Comparison of ENCODE assay signal across 8 mouse cellular contexts in genomic region chr17:47976061-47976998, GRCm38 (mm10). TPM values are rescaled to one million over a fixed set of nuclear protein-coding genes. Genes with fewer than 3 reads are reported as not detected.
DNase-seq lines count a peak whose midpoint lies in the region; ATAC-seq and TF ChIP-seq lines count a peak whose summit lies in the region.

No protein-coding gene starts in this region.

- peak; percentile 59 for DNase-seq in urinary bladder, postnatal 14 days (ENCODE audit: low spot score)
- DNase-seq in urinary bladder, postnatal 10 days (ENCODE audit: low spot score) = no peak
- DNase-seq in fat pad, adult 2 months (ENCODE audit: extremely low read depth, low read depth, low spot score) = peak; percentile 69
- no peak for DNase-seq in right cerebral cortex, postnatal 36 days (ENCODE audit: low spot score in 2 of 2)

- H3K9ac ChIP-seq in heart, embryonic 13.5 days = peak overlapping the region; percentile 82
- no peak overlapping the region for H3K9ac ChIP-seq in kidney, embryonic 15.5 days
- peak overlapping the region; percentile 21 for H3K9ac ChIP-seq in lung, embryonic 15.5 days

- H3K27ac ChIP-seq in heart, embryonic 13.5 days (replicated peaks) = peak overlapping the region; percentile 88
- H3K27ac ChIP-seq in kidney, embryonic 15.5 days = peak overlapping the region; percentile 85
- H3K27ac ChIP-seq in lung, embryonic 15.5 days = peak overlapping the region; percentile 93
- H3K27ac ChIP-seq in small intestine, adult 2 months (ENCODE audit: insufficient read depth, low read depth, low read length) = peak overlapping the region; percentile 47

- no peak for TF ChIP-seq POLR2A in small intestine, adult 2 months (IDR thresholded peaks at IDR 0.05; ENCODE audit: low read depth, low read length)

- no peaks in the 10 kb centered on the region for H3K36me3 ChIP-seq in heart, embryonic 13.5 days
- no peaks in the 10 kb centered on the region for H3K36me3 ChIP-seq in kidney, embryonic 15.5 days
- H3K36me3 ChIP-seq in lung, embryonic 15.5 days = no peaks in the 10 kb centered on the region
- H3K36me3 ChIP-seq in small intestine, adult 2 months (ENCODE audit: control insufficient read depth, insufficient read depth, low read length) = no peaks in the 10 kb centered on the region

- WGBS in heart, embryonic 13.5 days = 19% methylated on average over 27 of the region's 27 CpGs
- WGBS in kidney, embryonic 15.5 days = 14% methylated on average over 27 of the region's 27 CpGs
- 14% methylated on average over 27 of the region's 27 CpGs for WGBS in lung, embryonic 15.5 days
- 11% methylated on average over 27 of the region's 27 CpGs for WGBS in small intestine, adult 2 months

- H3K27me3 ChIP-seq in heart, embryonic 13.5 days (replicated peaks) = no peaks in the 10 kb centered on the region
- peaks cover 17% of the 10 kb centered on the region for H3K27me3 ChIP-seq in kidney, embryonic 15.5 days
- H3K27me3 ChIP-seq in lung, embryonic 15.5 days = no peaks in the 10 kb centered on the region
- no peaks in the 10 kb centered on the region for H3K27me3 ChIP-seq in small intestine, adult 2 months (ENCODE audit: control insufficient read depth, insufficient read depth, low read length)

- H3K4me1 ChIP-seq in heart, embryonic 13.5 days = peaks cover 62% of the 10 kb centered on the region
- H3K4me1 ChIP-seq in kidney, embryonic 15.5 days = peaks cover 52% of the 10 kb centered on the region
- H3K4me1 ChIP-seq in lung, embryonic 15.5 days = peaks cover 63% of the 10 kb centered on the region
- peaks cover 22% of the 10 kb centered on the region for H3K4me1 ChIP-seq in small intestine, adult 2 months (ENCODE audit: control insufficient read depth, insufficient read depth, insufficient read length, low read length)

- TF ChIP-seq CTCF in small intestine, adult 2 months (IDR thresholded peaks at IDR 0.05; ENCODE audit: extremely low read depth, insufficient read length, insufficient replicate concordance, low read depth, low read length) = no peak

- no peaks in the 10 kb centered on the region for H3K9me3 ChIP-seq in heart, embryonic 13.5 days
- H3K9me3 ChIP-seq in kidney, embryonic 15.5 days (replicated peaks) = no peaks in the 10 kb centered on the region
- H3K9me3 ChIP-seq in lung, embryonic 15.5 days = no peaks in the 10 kb centered on the region

- peak overlapping the region; percentile 53 for H3K4me3 ChIP-seq in heart, embryonic 13.5 days
- peak overlapping the region; percentile 43 for H3K4me3 ChIP-seq in kidney, embryonic 15.5 days (replicated peaks)
- H3K4me3 ChIP-seq in lung, embryonic 15.5 days = peak overlapping the region; percentile 35
- H3K4me3 ChIP-seq in small intestine, adult 2 months (ENCODE audit: low read depth, low read length) = peak overlapping the region; percentile 51

- H3K4me2 ChIP-seq in heart, embryonic 13.5 days = peak overlapping the region; percentile 82
- peak overlapping the region; percentile 87 for H3K4me2 ChIP-seq in kidney, embryonic 15.5 days
- H3K4me2 ChIP-seq in lung, embryonic 15.5 days = peak overlapping the region; percentile 64

- ATAC-seq in heart, embryonic 13.5 days (ENCODE audit: extremely low read depth, insufficient number of reproducible peaks, low FRiP score, low TSS enrichment) = no peak
- peak; percentile 27 for ATAC-seq in kidney, embryonic 15.5 days (replicated peaks; ENCODE audit: low FRiP score)
- ATAC-seq in lung, embryonic 15.5 days (ENCODE audit: borderline replicate concordance, extremely low read depth, low FRiP score, low TSS enrichment) = peak; percentile 9; the same call in 1 of the 2 replicates

RNA-seq across cellular contexts. Expression of gene Foxp4, which starts 51.9 kb away (rescaled TPM):
- polyA plus RNA-seq in heart, embryonic 13.5 days (2015; fragmentation: Nextera tagmentation; extraction: Ambion mirVana) = 9.0 and 9.2 TPM in 2 replicates
- polyA plus RNA-seq in kidney, embryonic 15.5 days (2015; fragmentation: Nextera tagmentation; extraction: Ambion mirVana) = 13.0 and 13.7 TPM in 2 replicates
- polyA plus RNA-seq in lung, embryonic 15.5 days (2015; fragmentation: Nextera tagmentation; extraction: Ambion mirVana) = 23.7 and 24.1 TPM in 2 replicates
- 66.9 and 126 TPM in 2 replicates for polyA plus RNA-seq in small intestine, adult 2 months (2012; rRNA removed)

Comparison
In these comparisons a context has a peak if more than half of its experiments do, and no peak if none do; other contexts are left out.
1. DNase-seq: peak in urinary bladder, postnatal 14 days (single experiment) and fat pad, adult 2 months (single experiment); none in urinary bladder, postnatal 10 days (single experiment) and right cerebral cortex, postnatal 36 days (0 of 2).
2. Peak in every context shown above with its lines, with median percentiles within 50 percentile points of each other: H3K27ac ChIP-seq, H3K4me2 ChIP-seq and H3K4me3 ChIP-seq.